Mouse (Mus musculus): ENCODE data around the gene Actr1a.
A peak's percentile ranks its signal among the peaks of the same experiment; 100 is the strongest.

Actr1a gene

GRCm38 (mm10) chr19:46399372-46399771 lies 3.8 kb upstream of the Actr1a start:
- DNase-seq, result no peak

- no peak for DNase-seq
Observed at GRCm38 (mm10) chr19:46398401-46398800, 2.9 kb upstream of the Actr1a start.

- peak; percentile 30 to 41 for DNase-seq
Observed at GRCm38 (mm10) chr19:46397436-46398001, 2.0 kb upstream of the Actr1a start.

GRCm38 (mm10) chr19:46396686-46397435 lies 1.3 kb upstream of the Actr1a start, which contains the start of gene Sufu:
Gene Sufu, plus strand, starts transcription at chr19:46396896.
- peak; percentile 98 to 99 for DNase-seq

GRCm38 (mm10) chr19:46396109-46396508 lies 561 bp upstream of the Actr1a start:
- DNase-seq, result no peak

GRCm38 (mm10) chr19:46394712-46395108 lies 838 bp downstream of the Actr1a start:
- no peak for DNase-seq

GRCm38 (mm10) chr19:46392018-46392417 lies 3.5 kb downstream of the Actr1a start:
- DNase-seq, result peak in 1 of 2 experiments; percentile 66

GRCm38 (mm10) chr19:46389872-46390271 lies 5.7 kb downstream of the Actr1a start:
- no peak for DNase-seq

- DNase-seq, result no peak
Observed at GRCm38 (mm10) chr19:46382275-46382674, 13.3 kb downstream of the Actr1a start.

GRCm38 (mm10) chr19:46375891-46376290 lies 19.7 kb downstream of the Actr1a start:
- no peak for DNase-seq

GRCm38 (mm10) chr19:46375489-46375888 lies 20.1 kb downstream of the Actr1a start:
- peak in 1 of 2 experiments; percentile 39 for DNase-seq

GRCm38 (mm10) chr19:46374477-46375088 lies 21.0 kb downstream of the Actr1a start:
- peak in 1 of 2 experiments; percentile 9 for DNase-seq

GRCm38 (mm10) chr19:46369204-46369603 lies 26.3 kb downstream of the Actr1a start:
- peak; percentile 74 to 79 for DNase-seq

- DNase-seq, result no peak
Observed at GRCm38 (mm10) chr19:46367798-46368590, 27.6 kb downstream of the Actr1a start.

GRCm38 (mm10) chr19:46363294-46364009 lies 32.1 kb downstream of the Actr1a start:
- no peak for DNase-seq

GRCm38 (mm10) chr19:46362104-46362503 lies 33.4 kb downstream of the Actr1a start:
- DNase-seq, result no peak

GRCm38 (mm10) chr19:46358381-46358780 lies 37.2 kb downstream of the Actr1a start:
- no peak for DNase-seq

GRCm38 (mm10) chr19:46357344-46358280 lies 37.9 kb downstream of the Actr1a start:
- DNase-seq, result peak; percentile 47 to 56

GRCm38 (mm10) chr19:46356701-46357138 lies 38.8 kb downstream of the Actr1a start:
- DNase-seq, result peak; percentile 88 to 92

- peak in 1 of 2 experiments; percentile 38 for DNase-seq
Observed at GRCm38 (mm10) chr19:46350168-46350932, 45.2 kb downstream of the Actr1a start, which contains the start of gene 2310034G01Rik. Gene 2310034G01Rik, minus strand, starts transcription at chr19:46350302.
